Mouse (Mus musculus): ENCODE results near the gene Zbtb46. TPM values are rescaled to one million over a fixed set of nuclear protein-coding genes. Genes with fewer than 3 reads are reported as not detected.

Zbtb46 gene
- polyA plus RNA-seq, 1 experiment from 2014 or later: 9.8 TPM

- Histone ChIP-seq H3K9me3 (replicated peaks; ENCODE audit: control insufficient read depth, low read length) (no peaks in the 10 kb centered on the region; the same call in 1 of the 2 replicates), H3K36me3 (ENCODE audit: control insufficient read depth, insufficient read depth) (no peaks in the 10 kb centered on the region), H3K27me3 (ENCODE audit: control insufficient read depth, insufficient read depth, low read length) (peaks cover 3% of the 10 kb centered on the region; the same call in 1 of the 2 replicates), H3K4me1 (ENCODE audit: control insufficient read depth, insufficient read depth, low read length) (peaks cover 12% of the 10 kb centered on the region), H3K27ac (ENCODE audit: low read length) (no peak overlapping the region), H3K4me2 (ENCODE audit: low read depth, low read length) (peak overlapping the region; percentile 99), H3K4me3 (ENCODE audit: low read length) (peak overlapping the region; percentile 82), H3K9ac (ENCODE audit: low read length) (peak overlapping the region; percentile 87)
- 6% methylated on average over 15 of the region's 15 CpGs for WGBS
- no peak for ATAC-seq (replicated peaks; ENCODE audit: extremely low read depth, insufficient read depth, low FRiP score)
Observed at GRCm38 (mm10) chr2:181457831-181458230, 1.4 kb downstream of the Zbtb46 start.

GRCm38 (mm10) chr2:181455899-181456298, 3.3 kb downstream of the Zbtb46 start:
- no peak overlapping the region for H3K4me2 ChIP-seq (ENCODE audit: low read depth, low read length)
- H3K4me3 ChIP-seq (ENCODE audit: low read length): no peak overlapping the region
- H3K9me3 ChIP-seq (replicated peaks; ENCODE audit: control insufficient read depth, low read length): no peaks in the 10 kb centered on the region; the same call in 1 of the 2 replicates
- H3K27ac ChIP-seq (ENCODE audit: low read length): no peak overlapping the region
- 58% methylated on average over 2 of the region's 2 CpGs for WGBS
- H3K36me3 ChIP-seq (ENCODE audit: control insufficient read depth, insufficient read depth): no peaks in the 10 kb centered on the region
- H3K9ac ChIP-seq (ENCODE audit: low read length): no peak overlapping the region
- peaks cover 11% of the 10 kb centered on the region for H3K4me1 ChIP-seq (ENCODE audit: control insufficient read depth, insufficient read depth, low read length)
- H3K27me3 ChIP-seq (ENCODE audit: control insufficient read depth, insufficient read depth, low read length): no peaks in the 10 kb centered on the region
- ATAC-seq (replicated peaks; ENCODE audit: extremely low read depth, insufficient read depth, low FRiP score): no peak

- Histone ChIP-seq H3K27me3 (ENCODE audit: control insufficient read depth, insufficient read depth, low read length) (no peaks in the 10 kb centered on the region), H3K9ac (ENCODE audit: low read length) (no peak overlapping the region), H3K27ac (ENCODE audit: low read length) (no peak overlapping the region), H3K4me3 (ENCODE audit: low read length) (no peak overlapping the region), H3K9me3 (replicated peaks; ENCODE audit: control insufficient read depth, low read length) (no peaks in the 10 kb centered on the region; the same call in 1 of the 2 replicates), H3K4me1 (ENCODE audit: control insufficient read depth, insufficient read depth, low read length) (peaks cover 4% of the 10 kb centered on the region), H3K4me2 (ENCODE audit: low read depth, low read length) (no peak overlapping the region), H3K36me3 (ENCODE audit: control insufficient read depth, insufficient read depth) (no peaks in the 10 kb centered on the region)
- ATAC-seq (replicated peaks; ENCODE audit: extremely low read depth, insufficient read depth, low FRiP score): no peak
- 67% methylated on average over 1 of the region's 1 CpGs for WGBS
Observed at GRCm38 (mm10) chr2:181453274-181453673, 6.0 kb downstream of the Zbtb46 start.

- Histone ChIP-seq H3K4me3 (ENCODE audit: low read length) (no peak overlapping the region), H3K27me3 (ENCODE audit: control insufficient read depth, insufficient read depth, low read length) (no peaks in the 10 kb centered on the region), H3K4me2 (ENCODE audit: low read depth, low read length) (no peak overlapping the region), H3K36me3 (ENCODE audit: control insufficient read depth, insufficient read depth) (no peaks in the 10 kb centered on the region), H3K4me1 (ENCODE audit: control insufficient read depth, insufficient read depth, low read length) (no peaks in the 10 kb centered on the region; the same call in 1 of the 2 replicates), H3K9ac (ENCODE audit: low read length) (no peak overlapping the region), H3K9me3 (replicated peaks; ENCODE audit: control insufficient read depth, low read length) (no peaks in the 10 kb centered on the region; the same call in 1 of the 2 replicates), H3K27ac (ENCODE audit: low read length) (no peak overlapping the region)
- no peak for ATAC-seq (replicated peaks; ENCODE audit: extremely low read depth, insufficient read depth, low FRiP score)
- 79% methylated on average over 4 of the region's 4 CpGs for WGBS
Observed at GRCm38 (mm10) chr2:181452181-181452580, 7.0 kb downstream of the Zbtb46 start.

GRCm38 (mm10) chr2:181443016-181443415, 16.2 kb downstream of the Zbtb46 start:
- no peaks in the 10 kb centered on the region for H3K4me1 ChIP-seq (ENCODE audit: control insufficient read depth, insufficient read depth, low read length)
- H3K9me3 ChIP-seq (replicated peaks; ENCODE audit: control insufficient read depth, low read length): no peaks in the 10 kb centered on the region
- no peak for ATAC-seq (replicated peaks; ENCODE audit: extremely low read depth, insufficient read depth, low FRiP score)
- no peak overlapping the region for H3K4me3 ChIP-seq (ENCODE audit: low read length)
- no peak overlapping the region for H3K4me2 ChIP-seq (ENCODE audit: low read depth, low read length)
- H3K9ac ChIP-seq (ENCODE audit: low read length): no peak overlapping the region
- whole genome bisulfite sequencing: 81% methylated on average over 2 of the region's 2 CpGs
- H3K27ac ChIP-seq (ENCODE audit: low read length): no peak overlapping the region
- no peaks in the 10 kb centered on the region for H3K36me3 ChIP-seq (ENCODE audit: control insufficient read depth, insufficient read depth)
- H3K27me3 ChIP-seq (ENCODE audit: control insufficient read depth, insufficient read depth, low read length): no peaks in the 10 kb centered on the region

- Histone ChIP-seq H3K36me3 (ENCODE audit: control insufficient read depth, insufficient read depth) (no peaks in the 10 kb centered on the region), H3K4me2 (ENCODE audit: low read depth, low read length) (no peak overlapping the region), H3K4me3 (ENCODE audit: low read length) (no peak overlapping the region), H3K9me3 (replicated peaks; ENCODE audit: control insufficient read depth, low read length) (no peaks in the 10 kb centered on the region), H3K27me3 (ENCODE audit: control insufficient read depth, insufficient read depth, low read length) (no peaks in the 10 kb centered on the region), H3K27ac (ENCODE audit: low read length) (no peak overlapping the region), H3K9ac (ENCODE audit: low read length) (no peak overlapping the region), H3K4me1 (ENCODE audit: control insufficient read depth, insufficient read depth, low read length) (0 out of 2 replicates have a peak, but pooled peaks cover 6% of the 10 kb centered on the region)
- ATAC-seq (replicated peaks; ENCODE audit: extremely low read depth, insufficient read depth, low FRiP score): no peak
- 80% methylated on average over 4 of the region's 4 CpGs for WGBS
Observed at GRCm38 (mm10) chr2:181438176-181438575, 21.1 kb downstream of the Zbtb46 start.

- no peaks in the 10 kb centered on the region for H3K36me3 ChIP-seq (ENCODE audit: control insufficient read depth, insufficient read depth)
- no peak overlapping the region for H3K4me2 ChIP-seq (ENCODE audit: low read depth, low read length)
- 70% methylated on average over 2 of the region's 2 CpGs for WGBS
- H3K27me3 ChIP-seq (ENCODE audit: control insufficient read depth, insufficient read depth, low read length): no peaks in the 10 kb centered on the region
- H3K27ac ChIP-seq (ENCODE audit: low read length): no peak overlapping the region
- H3K4me3 ChIP-seq (ENCODE audit: low read length): no peak overlapping the region
- no peaks in the 10 kb centered on the region for H3K9me3 ChIP-seq (replicated peaks; ENCODE audit: control insufficient read depth, low read length)
- no peak overlapping the region for H3K9ac ChIP-seq (ENCODE audit: low read length)
- 0 out of 2 replicates have a peak, but pooled peaks cover 6% of the 10 kb centered on the region for H3K4me1 ChIP-seq (ENCODE audit: control insufficient read depth, insufficient read depth, low read length)
- ATAC-seq (replicated peaks; ENCODE audit: extremely low read depth, insufficient read depth, low FRiP score): no peak
Observed at GRCm38 (mm10) chr2:181436246-181436645, 23.0 kb downstream of the Zbtb46 start.

GRCm38 (mm10) chr2:181423834-181424233, 35.4 kb downstream of the Zbtb46 start:
- H3K4me2 ChIP-seq (ENCODE audit: low read depth, low read length): no peak overlapping the region
- peaks cover 9% of the 10 kb centered on the region for H3K36me3 ChIP-seq (ENCODE audit: control insufficient read depth, insufficient read depth)
- peaks cover 44% of the 10 kb centered on the region for H3K4me1 ChIP-seq (ENCODE audit: control insufficient read depth, insufficient read depth, low read length)
- 0 out of 2 replicates have a peak, but pooled peaks have one; percentile 61 for ATAC-seq (replicated peaks; ENCODE audit: extremely low read depth, insufficient read depth, low FRiP score)
- WGBS: 51% methylated on average over 9 of the region's 9 CpGs
- no peaks in the 10 kb centered on the region for H3K27me3 ChIP-seq (ENCODE audit: control insufficient read depth, insufficient read depth, low read length)
- no peaks in the 10 kb centered on the region for H3K9me3 ChIP-seq (replicated peaks; ENCODE audit: control insufficient read depth, low read length)
- H3K4me3 ChIP-seq (ENCODE audit: low read length): no peak overlapping the region
- H3K9ac ChIP-seq (ENCODE audit: low read length): no peak overlapping the region
- H3K27ac ChIP-seq (ENCODE audit: low read length): no peak overlapping the region

GRCm38 (mm10) chr2:181420903-181421638, 38.2 kb downstream of the Zbtb46 start:
- Histone ChIP-seq H3K4me1 (ENCODE audit: control insufficient read depth, insufficient read depth, low read length) (peaks cover 44% of the 10 kb centered on the region), H3K9ac (ENCODE audit: low read length) (no peak overlapping the region), H3K36me3 (ENCODE audit: control insufficient read depth, insufficient read depth) (peaks cover 9% of the 10 kb centered on the region), H3K27ac (ENCODE audit: low read length) (no peak overlapping the region), H3K27me3 (ENCODE audit: control insufficient read depth, insufficient read depth, low read length) (no peaks in the 10 kb centered on the region), H3K9me3 (replicated peaks; ENCODE audit: control insufficient read depth, low read length) (no peaks in the 10 kb centered on the region), H3K4me3 (ENCODE audit: low read length) (no peak overlapping the region), H3K4me2 (ENCODE audit: low read depth, low read length) (no peak overlapping the region)
- ATAC-seq (replicated peaks; ENCODE audit: extremely low read depth, insufficient read depth, low FRiP score): peak; percentile 34; the same call in 1 of the 2 replicates
- 38% methylated on average over 4 of the region's 4 CpGs for WGBS
